Mouse (Mus musculus) liver, embryonic 11.5 days (tissue): ENCODE results near the gene Rhox2h. TPM values are rescaled to one million over a fixed set of nuclear protein-coding genes. Genes with fewer than 3 reads are reported as not detected.

Experiments used
- polyA plus RNA-seq: library from polyadenylated mRNA; unstranded; fragments of >200 nt; fragmentation: Nextera tagmentation; extraction: Ambion mirVana; gene quantifications from 2 replicates; pipeline ENCODE4 v1.2.1, GENCODE M21; 2014

The Rhox2h gene
- polyA plus RNA-seq, 1 experiment from 2014 or later: not detected

Other genes starting within 250 kb of the Rhox2h start
- 0.08 TPM in 1 of 2 replicates, not detected in the other for gene Rhox4b, start 240.8 kb downstream of the Rhox2h start, polyA plus RNA-seq
- gene Rhox2c, start 219.6 kb downstream of the Rhox2h start, polyA plus RNA-seq: 0.38 TPM in 1 of 2 replicates, not detected in the other
- not detected in 2 replicates for gene Rhox3c, start 214.7 kb downstream of the Rhox2h start, polyA plus RNA-seq
- gene Rhox4c, start 192.9 kb downstream of the Rhox2h start, polyA plus RNA-seq: not detected in 2 replicates
- gene Rhox2d, start 179.8 kb downstream of the Rhox2h start, polyA plus RNA-seq: not detected in 2 replicates
- not detected in 2 replicates for gene Rhox4d, start 158.9 kb downstream of the Rhox2h start, polyA plus RNA-seq
- gene Rhox2e, start 142.8 kb downstream of the Rhox2h start, polyA plus RNA-seq: not detected in 2 replicates
- gene Rhox3e, start 131.3 kb downstream of the Rhox2h start, polyA plus RNA-seq: not detected in 2 replicates
- not detected in 2 replicates for gene Rhox4e, start 115.9 kb downstream of the Rhox2h start, polyA plus RNA-seq
- not detected in 2 replicates for gene Rhox2f, start 101.9 kb downstream of the Rhox2h start, polyA plus RNA-seq
- not detected in 2 replicates for gene Rhox3f, start 92.3 kb downstream of the Rhox2h start, polyA plus RNA-seq
- gene Rhox4f, start 65.6 kb downstream of the Rhox2h start, polyA plus RNA-seq: not detected in 2 replicates
- gene Rhox3g, start 44.7 kb downstream of the Rhox2h start, polyA plus RNA-seq: not detected in 2 replicates
- gene Rhox2g, start 29.8 kb downstream of the Rhox2h start, polyA plus RNA-seq: not detected in 2 replicates
- gene Rhox4g, start 21.9 kb downstream of the Rhox2h start, polyA plus RNA-seq: not detected in 2 replicates
- gene Rhox3h, start 4.5 kb downstream of the Rhox2h start, polyA plus RNA-seq: not detected in 2 replicates
- gene Rhox5, start 131.6 kb upstream of the Rhox2h start, polyA plus RNA-seq: 11.8 and 12.8 TPM in 2 replicates
- not detected in 2 replicates for gene Rhox6, start 153.6 kb upstream of the Rhox2h start, polyA plus RNA-seq
- not detected in 2 replicates for gene Rhox7a, start 158.4 kb upstream of the Rhox2h start, polyA plus RNA-seq
- gene Rhox8, start 205.7 kb upstream of the Rhox2h start, polyA plus RNA-seq: not detected in 2 replicates
- gene Rhox7b, start 224.0 kb upstream of the Rhox2h start, polyA plus RNA-seq: not detected in 2 replicates
- not detected in 2 replicates for gene Rhox9, start 228.5 kb upstream of the Rhox2h start, polyA plus RNA-seq